Mouse (Mus musculus) hindbrain, embryonic 15.5 days (tissue): ENCODE measurements around the gene Crmp1. TPM values are rescaled to one million over a fixed set of nuclear protein-coding genes. Genes with fewer than 3 reads are reported as not detected.

Experiments used
- polyA plus RNA-seq: library from polyadenylated mRNA; unstranded; fragments of >200 nt; fragmentation: Nextera tagmentation; extraction: Ambion mirVana; gene quantifications from 2 replicates; pipeline ENCODE4 v1.2.1, GENCODE M21; 2015

The Crmp1 gene
- polyA plus RNA-seq, 1 experiment from 2014 or later: 959 TPM

Other genes with a start within 250 kb of the Crmp1 start
- gene Gm1043, start 156.6 kb upstream of the Crmp1 start, polyA plus RNA-seq: 1.5 and 2.2 TPM in 2 replicates
- 5.8 and 6.0 TPM in 2 replicates for gene Evc, start 95.0 kb downstream of the Crmp1 start, polyA plus RNA-seq
- 5.0 and 7.2 TPM in 2 replicates for gene Evc2, start 96.6 kb downstream of the Crmp1 start, polyA plus RNA-seq